Mouse (Mus musculus) kidney, adult 2 months (tissue): Measurements from ENCODE around the gene Csrp3. TPM values are rescaled to one million over a fixed set of nuclear protein-coding genes. Genes with fewer than 3 reads are reported as not detected.

ENCODE experiments used
- DNase-seq: peaks from one replicate; pipeline ENCODE4 v3.0.0; 2021
- H3K27ac ChIP-seq: fragments of 200-500 bp; 2 replicates; pipeline ENCODE4 v1.5.1; 2012; ENCODE audit warnings: low read depth, low read length, control low read depth, inconsistent platforms; ENCODE audit not compliant: insufficient read depth
- H3K27me3 ChIP-seq: fragments of 200-500 bp; replicated peaks from 2 replicates; pipeline ENCODE4 v1.6.1; 2012; ENCODE audit warnings: mild to moderate bottlenecking, moderate library complexity, low read length, inconsistent platforms; ENCODE audit not compliant: control insufficient read depth, insufficient read depth
- H3K36me3 ChIP-seq: fragments of 200-500 bp; 2 replicates; pipeline ENCODE4 v1.6.1; 2012; ENCODE audit warnings: mild to moderate bottlenecking, moderate library complexity, low read length, inconsistent platforms; ENCODE audit not compliant: control insufficient read depth, insufficient read depth
- H3K4me1 ChIP-seq: fragments of 200-500 bp; 2 replicates; pipeline ENCODE4 v1.6.1; 2011; ENCODE audit warnings: low read length; ENCODE audit not compliant: control insufficient read depth, insufficient read depth
- H3K4me3 ChIP-seq: fragments of 200-500 bp; 2 replicates; pipeline ENCODE4 v1.5.1; 2011; ENCODE audit warnings: mild to moderate bottlenecking, low read depth, low read length, control low read depth; ENCODE audit not compliant: insufficient read depth
- CTCF ChIP-seq: fragments of 200-500 bp; conservative IDR thresholded peaks from 2 replicates; pipeline ENCODE4 v1.5.1; 2011; ENCODE audit warnings: low read depth, mild to moderate bottlenecking, control low read depth, low read length, moderate library complexity, mixed read lengths; ENCODE audit not compliant: insufficient read depth, insufficient read length
- POLR2A ChIP-seq: fragments of 200-500 bp; IDR thresholded peaks from one replicate; pipeline ENCODE4 v1.6.1; 2011; ENCODE audit warnings: low read depth, low read length, control low read depth
- WGBS: fragments of 180-500 bp; shearing (Covaris S2); methylation state at CpG from one replicate; pipeline ENCODE4 v1.1.7; 2018; 5-methylcytosine and 5-hydroxymethylcytosine counted together
- polyA plus RNA-seq: library from polyadenylated mRNA; depleted of rRNA; stranded (reverse); fragments of >200 nt; gene quantifications from 2 replicates; pipeline ENCODE4 v1.2.3, GENCODE M21; 2012

The Csrp3 gene
- polyA plus RNA-seq, 1 experiment = 5.1 TPM

- no peak overlapping the region for H3K4me3 ChIP-seq
- H3K27me3 ChIP-seq = no peaks in the 10 kb centered on the region
- no peak for TF ChIP-seq POLR2A
- no peak for TF ChIP-seq CTCF
- H3K36me3 ChIP-seq = no peaks in the 10 kb centered on the region
- no peak overlapping the region for H3K27ac ChIP-seq
- H3K4me1 ChIP-seq = no peaks in the 10 kb centered on the region
- DNase-seq = no peak
- WGBS = 86% methylated on average over 13 of the region's 13 CpGs
Observed at GRCm38 (mm10) chr7:48853496-48853895, 5.7 kb upstream of the Csrp3 start.

DNA sequence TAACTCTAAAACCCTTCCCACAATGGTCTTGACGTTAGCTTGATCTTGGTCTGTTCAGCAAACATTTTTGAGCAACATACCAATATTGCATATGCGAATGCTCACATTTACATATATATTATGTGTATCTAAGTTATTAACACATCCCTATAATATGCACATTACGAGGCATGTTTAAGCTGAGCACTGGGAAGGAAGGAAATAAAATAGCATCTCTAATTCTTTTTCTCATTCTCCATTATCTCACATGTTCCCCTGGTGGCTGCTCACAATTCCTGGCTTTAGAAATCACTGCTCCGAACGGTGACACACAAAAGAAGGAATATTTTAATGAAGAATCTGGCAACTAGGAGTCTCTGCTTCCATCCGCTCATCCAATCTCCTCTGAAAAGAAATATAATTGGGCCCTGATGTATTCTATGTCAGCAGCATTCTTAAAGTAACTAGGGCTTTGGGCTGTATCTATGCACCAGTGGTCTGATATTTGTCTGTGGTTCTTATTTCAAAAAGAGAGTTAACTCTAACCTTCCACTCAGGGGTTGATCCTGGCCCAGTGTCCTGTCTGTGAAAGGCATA is 3.8 kb upstream of the Csrp3 start:
- Histone ChIP-seq H3K36me3 (no peaks in the 10 kb centered on the region), H3K4me1 (no peaks in the 10 kb centered on the region), H3K27me3 (no peaks in the 10 kb centered on the region), H3K4me3 (no peak overlapping the region), H3K27ac (no peak overlapping the region)
- TF ChIP-seq CTCF = no peak
- no peak for TF ChIP-seq POLR2A
- 89% methylated on average over 6 of the region's 6 CpGs for WGBS
- DNase-seq = no peak

DNA sequence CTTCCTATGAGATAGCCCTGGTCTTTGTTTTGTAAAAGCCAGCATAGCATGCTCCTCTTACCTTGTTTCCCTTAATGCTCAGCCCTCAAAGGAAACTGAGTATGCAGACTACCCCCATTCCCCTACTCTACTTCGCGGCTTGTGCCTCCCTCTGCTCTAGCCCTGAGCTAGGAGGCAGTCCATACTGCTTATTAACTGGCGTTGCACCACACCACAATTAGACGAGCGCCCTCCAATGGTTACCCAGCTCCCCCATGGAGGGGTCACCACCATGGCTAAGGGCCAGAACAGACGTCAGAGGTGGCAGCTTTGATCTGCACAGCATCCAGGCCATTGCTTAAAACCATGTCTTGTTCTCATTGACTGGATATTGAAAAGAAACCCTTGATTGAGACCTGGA is 1.1 kb downstream of the Csrp3 start:
- no peaks in the 10 kb centered on the region for H3K27me3 ChIP-seq
- no peak overlapping the region for H3K4me3 ChIP-seq
- H3K27ac ChIP-seq = no peak overlapping the region
- no peaks in the 10 kb centered on the region for H3K4me1 ChIP-seq
- no peak for TF ChIP-seq POLR2A
- no peak for TF ChIP-seq CTCF
- no peaks in the 10 kb centered on the region for H3K36me3 ChIP-seq
- no peak for DNase-seq
- 67% methylated on average over 6 of the region's 6 CpGs for WGBS

DNA sequence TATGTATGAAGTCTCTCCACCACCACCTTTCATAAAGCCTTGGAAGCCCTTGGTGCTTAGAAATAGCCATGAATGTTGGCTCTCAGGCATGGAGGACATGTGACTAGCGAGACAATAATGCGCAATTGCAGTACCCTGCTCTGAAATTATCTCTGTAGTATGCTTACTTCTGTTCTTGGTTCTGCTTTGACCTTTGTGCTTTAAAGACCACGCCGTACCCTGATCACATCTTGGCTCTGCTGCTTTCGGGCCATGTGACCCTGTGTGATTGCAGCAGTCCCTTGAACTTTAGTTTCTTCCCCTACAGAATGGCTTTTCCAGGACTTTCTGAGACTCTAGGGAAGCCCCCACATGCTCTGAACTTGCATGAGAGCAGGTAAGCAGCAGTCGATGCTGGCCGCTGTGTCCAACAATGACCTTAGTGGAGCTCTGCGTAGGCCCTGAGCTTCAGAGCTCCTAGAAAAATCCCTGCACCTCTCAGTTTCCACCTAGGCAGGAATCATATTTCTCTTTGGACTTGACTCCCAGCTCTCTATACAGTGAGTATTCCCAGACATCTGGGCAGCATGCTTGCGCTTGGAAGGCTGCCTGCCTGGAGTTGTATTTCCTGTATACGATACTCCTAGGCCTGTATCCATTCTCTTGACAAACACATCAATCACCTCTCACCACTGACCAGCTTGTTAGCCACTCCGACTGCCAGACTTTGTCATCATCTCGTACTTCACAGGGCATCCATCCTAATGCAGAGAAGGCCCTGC is 2.4 kb downstream of the Csrp3 start:
- whole genome bisulfite sequencing = 69% methylated on average over 12 of the region's 12 CpGs
- H3K4me3 ChIP-seq = no peak overlapping the region
- H3K27me3 ChIP-seq = no peaks in the 10 kb centered on the region
- H3K36me3 ChIP-seq = no peaks in the 10 kb centered on the region
- TF ChIP-seq CTCF (no peak), POLR2A (no peak)
- H3K27ac ChIP-seq = no peak overlapping the region
- DNase-seq = no peak
- no peaks in the 10 kb centered on the region for H3K4me1 ChIP-seq

DNA sequence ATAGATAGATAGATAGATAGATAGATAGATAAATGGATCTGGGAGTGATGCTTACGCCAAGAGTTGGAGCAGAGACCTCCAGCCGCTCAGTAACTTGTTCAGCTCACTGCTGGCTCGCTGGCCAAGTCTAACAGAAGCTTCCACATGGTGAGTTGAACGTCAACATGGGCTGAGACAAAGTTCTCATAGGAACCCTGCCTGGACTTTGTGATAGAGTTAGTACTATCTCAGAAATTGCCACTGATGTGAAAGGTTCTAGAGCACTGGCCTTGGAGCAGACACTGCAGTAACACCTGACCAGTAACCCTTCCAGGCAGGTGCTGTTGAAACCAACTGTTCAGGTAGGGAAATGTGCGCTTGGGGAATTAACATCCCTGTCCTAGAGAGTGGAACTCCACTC is 4.3 kb downstream of the Csrp3 start:
- TF ChIP-seq POLR2A = no peak
- no peak for TF ChIP-seq CTCF
- Histone ChIP-seq H3K4me3 (no peak overlapping the region), H3K4me1 (no peaks in the 10 kb centered on the region), H3K27ac (no peak overlapping the region), H3K27me3 (no peaks in the 10 kb centered on the region), H3K36me3 (no peaks in the 10 kb centered on the region)
- DNase-seq = no peak
- WGBS = 89% methylated on average over 5 of the region's 5 CpGs

GRCm38 (mm10) chr7:48842353-48842752 is 5.5 kb downstream of the Csrp3 start:
- Histone ChIP-seq H3K27ac (no peak overlapping the region), H3K36me3 (no peaks in the 10 kb centered on the region), H3K4me1 (no peaks in the 10 kb centered on the region), H3K27me3 (no peaks in the 10 kb centered on the region), H3K4me3 (no peak overlapping the region)
- TF ChIP-seq POLR2A (no peak), CTCF (no peak)
- DNase-seq = no peak
- 45% methylated on average over 3 of the region's 3 CpGs for WGBS

DNA sequence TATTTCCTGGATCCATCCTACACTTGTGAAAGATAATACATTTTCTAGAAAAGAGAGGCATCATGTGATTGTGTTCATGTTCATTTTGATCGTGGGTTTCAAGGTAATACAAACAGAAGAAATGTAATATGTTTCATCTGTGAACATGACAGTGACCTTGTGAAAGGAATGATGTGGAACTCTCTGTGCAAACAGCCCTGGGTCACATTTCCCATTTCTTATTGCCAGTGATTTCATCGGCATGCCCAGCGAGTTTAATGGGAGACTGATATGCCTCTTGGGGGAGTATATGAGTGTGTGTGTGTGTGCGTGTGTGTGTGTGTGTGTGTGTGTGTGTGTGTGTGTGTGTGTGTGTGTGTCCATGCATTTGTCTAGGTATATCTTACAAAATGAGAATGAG is 6.3 kb downstream of the Csrp3 start:
- 34% methylated on average over 4 of the region's 4 CpGs for WGBS
- H3K27ac ChIP-seq = no peak overlapping the region
- H3K27me3 ChIP-seq = no peaks in the 10 kb centered on the region
- H3K4me1 ChIP-seq = no peaks in the 10 kb centered on the region
- no peak overlapping the region for H3K4me3 ChIP-seq
- no peaks in the 10 kb centered on the region for H3K36me3 ChIP-seq
- DNase-seq = no peak
- no peak for TF ChIP-seq POLR2A
- no peak for TF ChIP-seq CTCF

GRCm38 (mm10) chr7:48840545-48840944 is 7.3 kb downstream of the Csrp3 start:
- WGBS = 71% methylated on average over 2 of the region's 2 CpGs
- H3K4me3 ChIP-seq = no peak overlapping the region
- no peak overlapping the region for H3K27ac ChIP-seq
- H3K4me1 ChIP-seq = no peaks in the 10 kb centered on the region
- TF ChIP-seq CTCF (no peak), POLR2A (no peak)
- no peak for DNase-seq
- no peaks in the 10 kb centered on the region for H3K36me3 ChIP-seq
- H3K27me3 ChIP-seq = no peaks in the 10 kb centered on the region
